Mouse (Mus musculus): ENCODE data around the gene Htr1f. TPM values are rescaled to one million over a fixed set of nuclear protein-coding genes. Genes with fewer than 3 reads are reported as not detected.
A peak's percentile ranks its signal among the peaks of the same experiment; 100 is the strongest.

Htr1f gene
- polyA plus RNA-seq, 1 experiment, result not detected

DNA sequence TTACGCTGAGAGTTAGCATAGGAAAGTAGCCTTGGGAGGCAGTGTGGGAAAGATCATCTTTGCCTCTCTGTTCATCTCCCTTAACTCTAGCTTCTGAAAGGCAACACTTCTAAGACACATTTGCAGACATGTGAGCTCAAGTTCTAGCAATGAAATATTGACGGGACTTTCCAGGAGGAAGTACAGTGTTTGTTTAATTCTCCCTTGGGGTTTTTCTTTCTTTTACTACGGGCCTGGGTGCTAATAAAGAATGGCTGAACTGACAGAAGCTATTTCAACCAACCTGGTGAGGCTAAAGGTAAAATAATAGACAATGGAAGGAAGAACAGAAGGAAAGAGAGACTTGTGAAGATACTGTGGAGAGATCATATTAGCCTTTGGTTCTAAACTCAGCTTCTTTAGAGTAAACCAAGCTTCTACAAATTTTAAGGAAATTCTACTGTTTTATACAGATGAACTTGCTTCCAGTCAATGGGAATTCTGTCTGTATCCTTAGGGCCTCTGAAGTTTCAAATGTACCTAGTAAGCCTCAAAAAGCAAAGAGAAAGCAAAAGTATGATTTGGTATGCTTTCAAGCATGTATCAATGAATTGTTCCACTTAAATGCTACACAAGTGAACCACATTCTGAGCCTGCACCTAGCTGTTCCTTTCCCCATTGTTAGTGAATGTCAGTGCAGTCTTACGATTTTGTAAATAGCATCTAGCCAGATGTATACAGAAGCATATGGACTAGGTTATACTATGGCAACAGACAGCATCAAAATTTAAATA is 131.9 kb downstream of the Htr1f start:
- Histone ChIP-seq H3K4me1 (ENCODE audit: control insufficient read depth, insufficient read depth, insufficient read length) (no peaks in the 10 kb centered on the region), H3K27me3 (ENCODE audit: control insufficient read depth, insufficient read depth, low read length) (no peaks in the 10 kb centered on the region), H3K4me3 (ENCODE audit: extremely low read depth, insufficient read depth, insufficient read length) (no peak overlapping the region), H3K36me3 (ENCODE audit: control insufficient read depth, insufficient read depth, low read length) (no peaks in the 10 kb centered on the region), H3K27ac (ENCODE audit: insufficient read depth, low read length) (no peak overlapping the region)
- 51% methylated on average over 4 of the region's 4 CpGs for WGBS
- peak in 1 of 2 experiments; percentile 21 for DNase-seq (ENCODE audit: low read depth in 1 of 2, low spot score in 2 of 2)
- no peak for TF ChIP-seq CTCF (IDR thresholded peaks at IDR 0.05; ENCODE audit: extremely low read depth, insufficient read depth, insufficient read length, insufficient replicate concordance)
- no peak for TF ChIP-seq POLR2A (IDR thresholded peaks at IDR 0.05; ENCODE audit: low read depth, low read length)

DNA sequence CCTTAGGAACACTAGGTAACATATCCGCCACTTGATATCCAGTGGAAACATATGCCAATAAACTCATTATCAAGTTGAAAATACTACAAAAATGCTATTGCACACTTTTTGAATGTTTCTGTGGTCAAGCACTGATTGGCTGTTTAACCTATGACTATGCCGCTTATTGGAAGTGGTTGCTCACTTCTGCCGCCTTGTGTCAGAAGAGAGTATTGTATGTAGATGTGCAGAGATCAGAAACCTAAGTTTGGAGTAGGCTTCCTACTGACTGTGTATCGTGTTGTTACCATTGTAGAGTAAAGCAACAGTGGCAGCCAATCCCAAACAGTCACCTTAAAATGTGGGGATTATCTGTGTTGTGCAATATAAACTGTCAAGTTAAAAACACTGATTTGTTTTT is 144.0 kb downstream of the Htr1f start:
- Histone ChIP-seq H3K4me1 (ENCODE audit: control insufficient read depth, insufficient read depth, insufficient read length) (no peaks in the 10 kb centered on the region), H3K27ac (ENCODE audit: insufficient read depth, low read length) (no peak overlapping the region), H3K27me3 (ENCODE audit: control insufficient read depth, insufficient read depth, low read length) (no peaks in the 10 kb centered on the region), H3K4me3 (ENCODE audit: extremely low read depth, insufficient read depth, insufficient read length) (no peak overlapping the region), H3K36me3 (ENCODE audit: control insufficient read depth, insufficient read depth, low read length) (no peaks in the 10 kb centered on the region)
- no peak for DNase-seq (ENCODE audit: low read depth in 1 of 2, low spot score in 2 of 2)
- WGBS, result 91% methylated on average over 4 of the region's 4 CpGs
- no peak for TF ChIP-seq POLR2A (IDR thresholded peaks at IDR 0.05; ENCODE audit: low read depth, low read length)
- TF ChIP-seq CTCF (IDR thresholded peaks at IDR 0.05; ENCODE audit: extremely low read depth, insufficient read depth, insufficient read length, insufficient replicate concordance), result no peak; the same call in 1 of the 2 replicates

DNA sequence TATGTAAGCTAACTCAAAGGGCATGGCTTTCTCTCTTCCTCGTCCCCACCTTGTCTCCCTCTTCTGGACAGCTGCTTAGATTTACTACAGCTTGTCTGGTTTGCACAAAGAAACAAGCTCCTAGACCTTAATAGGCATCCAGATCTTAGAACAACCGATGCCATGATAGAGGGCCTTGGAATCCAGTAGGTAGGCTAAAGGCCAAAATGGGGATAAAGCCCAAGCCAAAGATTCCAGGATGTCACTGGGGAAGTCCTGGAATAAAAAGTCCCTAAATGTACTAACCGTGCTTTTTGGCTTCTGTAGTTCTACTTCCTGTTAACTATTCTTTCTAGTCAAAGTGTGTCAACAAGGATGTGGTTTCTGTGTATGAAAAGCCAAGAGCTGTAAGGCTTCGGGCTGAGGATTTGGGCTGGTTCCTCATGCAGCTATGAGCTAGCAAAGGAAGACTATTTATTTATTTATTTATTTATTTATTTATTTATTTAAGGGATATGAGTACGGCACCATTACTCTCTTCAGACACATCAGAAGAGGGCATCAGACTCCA is 163.9 kb downstream of the Htr1f start:
- H3K27me3 ChIP-seq (ENCODE audit: control insufficient read depth, insufficient read depth, low read length), result no peaks in the 10 kb centered on the region
- no peaks in the 10 kb centered on the region for H3K36me3 ChIP-seq (ENCODE audit: control insufficient read depth, insufficient read depth, low read length)
- peak overlapping the region; percentile 85; the same call in 1 of the 2 replicates for H3K27ac ChIP-seq (ENCODE audit: insufficient read depth, low read length)
- peaks cover 10% of the 10 kb centered on the region; the same call in 1 of the 2 replicates for H3K4me1 ChIP-seq (ENCODE audit: control insufficient read depth, insufficient read depth, insufficient read length)
- TF ChIP-seq POLR2A (IDR thresholded peaks at IDR 0.05; ENCODE audit: low read depth, low read length), result no peak
- no peak for TF ChIP-seq CTCF (IDR thresholded peaks at IDR 0.05; ENCODE audit: extremely low read depth, insufficient read depth, insufficient read length, insufficient replicate concordance)
- peak; percentile 5 to 48 for DNase-seq (ENCODE audit: low read depth in 1 of 2, low spot score in 2 of 2)
- H3K4me3 ChIP-seq (ENCODE audit: extremely low read depth, insufficient read depth, insufficient read length), result no peak overlapping the region
- WGBS, result 19% methylated on average over 5 of the region's 5 CpGs

DNA sequence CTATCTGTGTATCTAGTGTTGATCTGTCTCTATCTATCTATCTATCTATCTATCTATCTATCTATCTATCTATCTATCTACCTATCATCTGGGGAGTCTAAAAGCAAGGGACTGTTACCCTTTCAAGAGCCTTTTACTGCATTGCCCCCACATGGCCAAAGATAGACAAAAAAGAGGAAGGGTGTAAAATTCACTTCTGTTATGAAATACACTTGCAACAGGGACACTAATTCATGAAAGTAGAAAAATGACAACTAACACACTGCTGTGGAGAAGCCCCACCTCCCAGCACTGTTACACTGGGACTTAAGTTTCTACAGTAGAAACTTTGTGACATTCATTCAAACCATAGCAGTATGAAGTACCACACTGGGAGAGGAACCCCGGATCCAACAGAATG is 170.9 kb downstream of the Htr1f start:
- TF ChIP-seq CTCF (IDR thresholded peaks at IDR 0.05; ENCODE audit: extremely low read depth, insufficient read depth, insufficient read length, insufficient replicate concordance) (no peak), POLR2A (IDR thresholded peaks at IDR 0.05; ENCODE audit: low read depth, low read length) (no peak)

DNA sequence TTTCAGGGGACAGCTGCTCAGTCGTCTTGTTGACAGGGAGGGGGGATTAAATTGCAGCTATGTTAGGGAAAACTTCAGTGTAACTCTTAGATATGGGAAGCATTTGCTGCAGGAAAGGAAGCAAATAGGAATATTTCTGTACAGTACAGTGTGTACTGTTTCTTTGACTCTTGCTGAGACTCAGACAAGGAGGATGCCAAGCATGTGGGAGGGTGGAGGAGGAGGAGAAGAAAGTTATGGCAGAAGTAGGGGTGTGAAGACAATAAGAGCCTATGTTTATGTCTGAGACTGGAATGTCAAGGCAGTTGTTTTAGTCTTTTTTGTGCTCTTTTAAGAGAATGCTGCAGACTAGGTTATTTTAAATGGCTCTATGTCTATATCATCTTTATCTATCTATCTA is 171.6 kb downstream of the Htr1f start:
- H3K27me3 ChIP-seq (ENCODE audit: control insufficient read depth, insufficient read depth, low read length), result no peaks in the 10 kb centered on the region
- H3K27ac ChIP-seq (ENCODE audit: insufficient read depth, low read length), result no peak overlapping the region
- H3K4me3 ChIP-seq (ENCODE audit: extremely low read depth, insufficient read depth, insufficient read length), result no peak overlapping the region
- TF ChIP-seq CTCF (IDR thresholded peaks at IDR 0.05; ENCODE audit: extremely low read depth, insufficient read depth, insufficient read length, insufficient replicate concordance) (no peak), POLR2A (IDR thresholded peaks at IDR 0.05; ENCODE audit: low read depth, low read length) (no peak)
- H3K36me3 ChIP-seq (ENCODE audit: control insufficient read depth, insufficient read depth, low read length), result no peaks in the 10 kb centered on the region
- H3K4me1 ChIP-seq (ENCODE audit: control insufficient read depth, insufficient read depth, insufficient read length), result no peaks in the 10 kb centered on the region
- no peak for DNase-seq (ENCODE audit: low read depth in 1 of 2, low spot score in 2 of 2)
- WGBS, result 84% methylated on average over 1 of the region's 1 CpGs

More for the DNA sequence above, 170.9 kb downstream of the Htr1f start:
- WGBS, result 51% methylated on average over 1 of the region's 1 CpGs
- Histone ChIP-seq H3K27me3 (ENCODE audit: control insufficient read depth, insufficient read depth, low read length) (no peaks in the 10 kb centered on the region), H3K4me3 (ENCODE audit: extremely low read depth, insufficient read depth, insufficient read length) (no peak overlapping the region), H3K4me1 (ENCODE audit: control insufficient read depth, insufficient read depth, insufficient read length) (no peaks in the 10 kb centered on the region), H3K27ac (ENCODE audit: insufficient read depth, low read length) (no peak overlapping the region), H3K36me3 (ENCODE audit: control insufficient read depth, insufficient read depth, low read length) (no peaks in the 10 kb centered on the region)
- no peak for DNase-seq (ENCODE audit: low read depth in 1 of 2, low spot score in 2 of 2)

DNA sequence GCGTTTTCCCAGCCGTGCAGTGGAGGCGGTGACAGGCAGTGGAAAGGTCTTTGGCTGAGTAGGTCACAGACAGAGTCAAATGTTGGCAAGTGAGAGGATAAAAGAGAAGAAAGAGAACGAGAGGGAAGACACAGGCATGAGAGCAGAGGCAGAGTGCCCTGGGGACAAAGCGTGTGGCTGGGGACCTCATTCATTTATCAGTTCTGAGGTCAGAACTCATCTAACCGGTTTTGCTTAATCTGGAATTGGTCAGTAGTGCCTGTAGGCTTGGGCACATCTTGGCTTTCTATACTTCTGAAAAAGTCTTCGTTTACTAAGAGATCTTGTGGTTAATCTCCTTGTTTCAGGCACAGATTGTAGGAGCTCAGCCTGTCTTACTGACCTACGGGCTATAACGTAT is 182.2 kb downstream of the Htr1f start:
- no peak for DNase-seq (ENCODE audit: low read depth in 1 of 2, low spot score in 2 of 2)
- Histone ChIP-seq H3K4me1 (ENCODE audit: control insufficient read depth, insufficient read depth, insufficient read length) (no peaks in the 10 kb centered on the region), H3K27me3 (ENCODE audit: control insufficient read depth, insufficient read depth, low read length) (no peaks in the 10 kb centered on the region), H3K36me3 (ENCODE audit: control insufficient read depth, insufficient read depth, low read length) (no peaks in the 10 kb centered on the region), H3K4me3 (ENCODE audit: extremely low read depth, insufficient read depth, insufficient read length) (no peak overlapping the region), H3K27ac (ENCODE audit: insufficient read depth, low read length) (no peak overlapping the region)
- TF ChIP-seq CTCF (IDR thresholded peaks at IDR 0.05; ENCODE audit: extremely low read depth, insufficient read depth, insufficient read length, insufficient replicate concordance) (no peak), POLR2A (IDR thresholded peaks at IDR 0.05; ENCODE audit: low read depth, low read length) (no peak)
- 84% methylated on average over 9 of the region's 9 CpGs for WGBS

DNA sequence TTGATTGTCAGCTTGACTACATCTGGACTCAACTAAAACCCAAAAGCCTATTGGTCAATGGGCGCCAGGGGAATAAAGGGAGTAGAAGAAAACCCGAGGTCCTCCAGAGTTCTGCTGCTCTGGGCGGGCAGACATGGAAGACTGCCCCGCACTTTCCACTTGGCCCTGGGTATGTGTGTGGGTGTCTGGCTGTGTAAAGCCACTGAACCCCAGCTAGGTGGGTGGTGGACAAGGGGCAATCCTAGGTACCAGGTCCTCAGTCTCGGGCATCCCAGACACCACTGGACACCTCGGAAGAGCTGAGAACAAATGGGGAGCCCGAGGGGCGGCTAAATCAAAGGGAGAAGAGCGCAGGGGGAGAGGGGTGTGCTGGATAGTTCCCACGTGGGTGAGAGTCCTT is 196.9 kb downstream of the Htr1f start:
- 90% methylated on average over 10 of the region's 10 CpGs for WGBS
- H3K36me3 ChIP-seq (ENCODE audit: control insufficient read depth, insufficient read depth, low read length), result no peaks in the 10 kb centered on the region
- H3K27me3 ChIP-seq (ENCODE audit: control insufficient read depth, insufficient read depth, low read length), result no peaks in the 10 kb centered on the region
- no peaks in the 10 kb centered on the region for H3K4me1 ChIP-seq (ENCODE audit: control insufficient read depth, insufficient read depth, insufficient read length)
- TF ChIP-seq POLR2A (IDR thresholded peaks at IDR 0.05; ENCODE audit: low read depth, low read length) (no peak), CTCF (IDR thresholded peaks at IDR 0.05; ENCODE audit: extremely low read depth, insufficient read depth, insufficient read length, insufficient replicate concordance) (no peak)
- no peak overlapping the region for H3K4me3 ChIP-seq (ENCODE audit: extremely low read depth, insufficient read depth, insufficient read length)
- no peak overlapping the region for H3K27ac ChIP-seq (ENCODE audit: insufficient read depth, low read length)
- no peak for DNase-seq (ENCODE audit: low read depth in 1 of 2, low spot score in 2 of 2)
